Mouse (Mus musculus): ENCODE results near the gene Cdh24. TPM values are rescaled to one million over a fixed set of nuclear protein-coding genes. Genes with fewer than 3 reads are reported as not detected.

Cdh24 gene
- polyA plus RNA-seq, 1 experiment from 2014 or later, result 3.1 TPM

GRCm38 (mm10) chr14:54664477-54665222 is 23.5 kb upstream of the Cdh24 start:
- no peak overlapping the region for H3K9ac ChIP-seq
- no peaks in the 10 kb centered on the region for H3K27me3 ChIP-seq (replicated peaks)
- 88% methylated on average over 10 of the region's 10 CpGs for WGBS
- peaks cover 93% of the 10 kb centered on the region for H3K36me3 ChIP-seq
- no peak overlapping the region for H3K27ac ChIP-seq (ENCODE audit: poor library complexity, severe bottlenecking)
- ATAC-seq (ENCODE audit: insufficient number of reproducible peaks, low FRiP score), result no peak
- H3K4me1 ChIP-seq (replicated peaks), result no peaks in the 10 kb centered on the region
- no peak overlapping the region for H3K4me3 ChIP-seq
- H3K9me3 ChIP-seq (replicated peaks), result no peaks in the 10 kb centered on the region
- H3K4me2 ChIP-seq, result no peak overlapping the region

GRCm38 (mm10) chr14:54660009-54660408 is 18.8 kb upstream of the Cdh24 start:
- no peak overlapping the region for H3K27ac ChIP-seq (ENCODE audit: poor library complexity, severe bottlenecking)
- H3K27me3 ChIP-seq (replicated peaks), result no peaks in the 10 kb centered on the region
- H3K36me3 ChIP-seq, result peaks cover 93% of the 10 kb centered on the region
- no peak overlapping the region for H3K4me3 ChIP-seq
- no peaks in the 10 kb centered on the region for H3K9me3 ChIP-seq (replicated peaks)
- WGBS, result 90% methylated on average over 2 of the region's 2 CpGs
- H3K4me1 ChIP-seq (replicated peaks), result no peaks in the 10 kb centered on the region
- ATAC-seq (ENCODE audit: insufficient number of reproducible peaks, low FRiP score), result no peak
- no peak overlapping the region for H3K4me2 ChIP-seq
- no peak overlapping the region for H3K9ac ChIP-seq

- 1% methylated on average over 12 of the region's 12 CpGs for WGBS
- Histone ChIP-seq H3K36me3 (peaks cover 70% of the 10 kb centered on the region), H3K4me3 (peak overlapping the region; percentile 61), H3K27me3 (replicated peaks) (no peaks in the 10 kb centered on the region), H3K4me2 (peak overlapping the region; percentile 84), H3K4me1 (replicated peaks) (peaks cover 41% of the 10 kb centered on the region), H3K27ac (ENCODE audit: poor library complexity, severe bottlenecking) (peak overlapping the region; percentile 87), H3K9ac (peak overlapping the region; percentile 85), H3K9me3 (replicated peaks) (no peaks in the 10 kb centered on the region)
- ATAC-seq (ENCODE audit: insufficient number of reproducible peaks, low FRiP score), result peak; percentile 89
Measured at GRCm38 (mm10) chr14:54653496-54653895, 12.3 kb upstream of the Cdh24 start.

GRCm38 (mm10) chr14:54652787-54653186 is 11.6 kb upstream of the Cdh24 start:
- no peak for ATAC-seq (ENCODE audit: insufficient number of reproducible peaks, low FRiP score)
- H3K27me3 ChIP-seq (replicated peaks), result no peaks in the 10 kb centered on the region
- H3K9ac ChIP-seq, result peak overlapping the region; percentile 85
- H3K4me1 ChIP-seq (replicated peaks), result peaks cover 41% of the 10 kb centered on the region
- H3K36me3 ChIP-seq, result peaks cover 70% of the 10 kb centered on the region
- 0% methylated on average over 7 of the region's 7 CpGs for WGBS
- H3K27ac ChIP-seq (ENCODE audit: poor library complexity, severe bottlenecking), result peak overlapping the region; percentile 87
- H3K4me2 ChIP-seq, result peak overlapping the region; percentile 84
- peak overlapping the region; percentile 61 for H3K4me3 ChIP-seq
- no peaks in the 10 kb centered on the region for H3K9me3 ChIP-seq (replicated peaks)

GRCm38 (mm10) chr14:54651556-54651955 is 10.4 kb upstream of the Cdh24 start:
- 0 out of 2 replicates have a peak overlapping the region, but pooled peaks have one; percentile 17 for H3K9ac ChIP-seq
- H3K27ac ChIP-seq (ENCODE audit: poor library complexity, severe bottlenecking), result peak overlapping the region; percentile 14; the same call in 1 of the 2 replicates
- peaks cover 71% of the 10 kb centered on the region for H3K36me3 ChIP-seq

GRCm38 (mm10) chr14:54650621-54651454 is 9.7 kb upstream of the Cdh24 start:
- H3K9ac ChIP-seq, result 0 out of 2 replicates have a peak overlapping the region, but pooled peaks have one; percentile 17
- peaks cover 41% of the 10 kb centered on the region for H3K4me1 ChIP-seq (replicated peaks)
- H3K27ac ChIP-seq (ENCODE audit: poor library complexity, severe bottlenecking), result 0 out of 2 replicates have a peak overlapping the region, but pooled peaks have one; percentile 14
- no peaks in the 10 kb centered on the region for H3K27me3 ChIP-seq (replicated peaks)
- H3K4me3 ChIP-seq, result no peak overlapping the region
- no peaks in the 10 kb centered on the region for H3K9me3 ChIP-seq (replicated peaks)
- ATAC-seq (ENCODE audit: insufficient number of reproducible peaks, low FRiP score), result peak; percentile 43; the same call in 1 of the 2 replicates
- H3K4me2 ChIP-seq, result no peak overlapping the region
- H3K36me3 ChIP-seq, result peaks cover 71% of the 10 kb centered on the region
- WGBS, result 62% methylated on average over 23 of the region's 23 CpGs

More at GRCm38 (mm10) chr14:54651556-54651955, 10.4 kb upstream of the Cdh24 start:
- Histone ChIP-seq H3K4me1 (replicated peaks) (peaks cover 41% of the 10 kb centered on the region), H3K27me3 (replicated peaks) (no peaks in the 10 kb centered on the region), H3K4me3 (no peak overlapping the region), H3K9me3 (replicated peaks) (no peaks in the 10 kb centered on the region), H3K4me2 (peak overlapping the region; percentile 84; the same call in 1 of the 2 replicates)
- no peak for ATAC-seq (ENCODE audit: insufficient number of reproducible peaks, low FRiP score)
- 77% methylated on average over 4 of the region's 4 CpGs for WGBS

- Histone ChIP-seq H3K27ac (ENCODE audit: poor library complexity, severe bottlenecking) (no peak overlapping the region), H3K9me3 (replicated peaks) (no peaks in the 10 kb centered on the region), H3K27me3 (replicated peaks) (no peaks in the 10 kb centered on the region), H3K36me3 (peaks cover 85% of the 10 kb centered on the region), H3K4me1 (replicated peaks) (peaks cover 29% of the 10 kb centered on the region), H3K9ac (no peak overlapping the region), H3K4me3 (no peak overlapping the region), H3K4me2 (no peak overlapping the region)
- 80% methylated on average over 4 of the region's 4 CpGs for WGBS
- no peak for ATAC-seq (ENCODE audit: insufficient number of reproducible peaks, low FRiP score)
Measured at GRCm38 (mm10) chr14:54647900-54648299, 6.7 kb upstream of the Cdh24 start.

- H3K27me3 ChIP-seq (replicated peaks), result no peaks in the 10 kb centered on the region
- no peaks in the 10 kb centered on the region for H3K9me3 ChIP-seq (replicated peaks)
Measured at GRCm38 (mm10) chr14:54646898-54647636, 5.9 kb upstream of the Cdh24 start.

GRCm38 (mm10) chr14:54646455-54646854 is 5.3 kb upstream of the Cdh24 start:
- ATAC-seq (ENCODE audit: insufficient number of reproducible peaks, low FRiP score), result no peak
- 92% methylated on average over 17 of the region's 17 CpGs for WGBS

More at GRCm38 (mm10) chr14:54646898-54647636, 5.9 kb upstream of the Cdh24 start:
- Histone ChIP-seq H3K4me3 (no peak overlapping the region), H3K4me2 (no peak overlapping the region), H3K27ac (ENCODE audit: poor library complexity, severe bottlenecking) (no peak overlapping the region), H3K9ac (no peak overlapping the region), H3K36me3 (peaks cover 93% of the 10 kb centered on the region), H3K4me1 (replicated peaks) (peaks cover 21% of the 10 kb centered on the region)
- ATAC-seq (ENCODE audit: insufficient number of reproducible peaks, low FRiP score), result no peak
- 90% methylated on average over 8 of the region's 8 CpGs for WGBS

GRCm38 (mm10) chr14:54644294-54644693 is 3.1 kb upstream of the Cdh24 start:
- 79% methylated on average over 9 of the region's 9 CpGs for WGBS
- H3K27ac ChIP-seq (ENCODE audit: poor library complexity, severe bottlenecking), result no peak overlapping the region
- no peak overlapping the region for H3K4me3 ChIP-seq
- peaks cover 70% of the 10 kb centered on the region for H3K36me3 ChIP-seq
- no peaks in the 10 kb centered on the region for H3K27me3 ChIP-seq (replicated peaks)
- peaks cover 10% of the 10 kb centered on the region for H3K4me1 ChIP-seq (replicated peaks)
- no peak overlapping the region for H3K4me2 ChIP-seq
- no peak overlapping the region for H3K9ac ChIP-seq
- no peaks in the 10 kb centered on the region for H3K9me3 ChIP-seq (replicated peaks)
- ATAC-seq (ENCODE audit: insufficient number of reproducible peaks, low FRiP score), result no peak

More at GRCm38 (mm10) chr14:54646455-54646854, 5.3 kb upstream of the Cdh24 start:
- Histone ChIP-seq H3K4me2 (no peak overlapping the region), H3K36me3 (peaks cover 90% of the 10 kb centered on the region), H3K27ac (ENCODE audit: poor library complexity, severe bottlenecking) (no peak overlapping the region), H3K4me1 (replicated peaks) (peaks cover 15% of the 10 kb centered on the region), H3K9me3 (replicated peaks) (no peaks in the 10 kb centered on the region), H3K9ac (no peak overlapping the region), H3K27me3 (replicated peaks) (no peaks in the 10 kb centered on the region), H3K4me3 (no peak overlapping the region)

Measured in heart, embryonic 12.5 days (tissue).